Mouse (Mus musculus) gastrocnemius, adult 2 months (tissue): ENCODE data around the gene Pfdn2. TPM values are rescaled to one million over a fixed set of nuclear protein-coding genes. Genes with fewer than 3 reads are reported as not detected.

ENCODE experiments used
- DNase-seq: peaks from one replicate; pipeline ENCODE4 v3.0.0; 2022
- H3K27ac ChIP-seq: fragments of 200-600 bp; 2 replicates; pipeline ENCODE4 v1.8.1; 2022; ENCODE audit warnings: mild to moderate bottlenecking
- H3K4me3 ChIP-seq: fragments of 200-600 bp; 2 replicates; pipeline ENCODE4 v1.8.1; 2022; ENCODE audit warnings: mild to moderate bottlenecking, moderate library complexity
- CTCF ChIP-seq: fragments of 200-600 bp; IDR thresholded peaks from 2 replicates; pipeline ENCODE4 v1.8.1; 2022; ENCODE audit warnings: antibody characterized with exemption, mild to moderate bottlenecking, moderate library complexity
- intact Hi-C: fragments of 180-260 bp; cut with DNase I; formaldehyde crosslinking; loops from one replicate; pipeline ENCODE4 v1.15.1; 2025
- total RNA-seq, 2 experiments: library from RNA; stranded (reverse); gene quantifications; 2 replicates each; pipeline ENCODE4 v1.2.3; 2021

Pfdn2 gene
- total RNA-seq, 2 experiments from 2014 or later, result 93.2 to 101 TPM

DNA sequence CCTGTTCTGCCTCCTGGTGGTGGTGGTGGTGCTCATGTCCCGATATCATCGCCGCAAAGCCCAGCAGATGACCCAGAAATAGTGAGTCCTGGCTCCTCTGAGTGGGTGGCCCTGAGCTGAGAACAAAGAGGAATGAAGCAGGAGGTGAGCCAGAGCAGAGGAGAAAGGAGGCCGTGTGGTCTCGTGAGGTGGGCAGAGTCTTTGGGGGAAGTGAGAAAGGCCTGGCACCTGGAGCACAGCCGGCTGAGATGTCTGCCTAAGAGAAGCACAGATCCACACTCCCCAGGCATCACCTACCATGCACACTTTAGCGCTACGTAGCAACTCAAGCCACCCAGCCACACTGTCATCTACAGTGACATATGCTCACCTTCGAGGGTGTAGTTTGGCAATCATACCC is 39.7 kb downstream of the Pfdn2 start:
- no peak overlapping the region for H3K4me3 ChIP-seq
- intact Hi-C loops, result no loop called here
- no peak overlapping the region for H3K27ac ChIP-seq
- TF ChIP-seq CTCF, result no peak
- no peak for DNase-seq

DNA sequence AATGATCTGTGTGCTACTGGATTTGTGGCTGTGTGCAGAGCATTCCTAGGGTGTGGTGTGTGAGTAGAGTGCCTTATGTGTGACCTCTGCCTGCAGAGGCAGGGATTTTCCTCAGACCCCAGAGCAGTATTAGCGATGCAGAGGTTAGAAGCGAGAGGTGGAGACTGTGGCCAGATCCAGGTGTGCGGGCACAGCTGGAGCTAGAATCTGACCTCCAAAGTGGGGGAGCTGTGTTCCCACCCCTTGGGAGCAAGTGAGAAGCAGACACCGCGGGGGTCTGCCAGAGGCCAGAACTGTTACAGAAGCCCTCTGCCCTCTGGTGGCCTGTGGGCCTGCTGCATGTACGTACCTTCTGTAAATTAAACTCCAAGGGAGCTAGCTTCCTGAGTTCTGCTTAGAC is 41.6 kb downstream of the Pfdn2 start:
- intact Hi-C loops, result no loop called here
- H3K4me3 ChIP-seq, result no peak overlapping the region
- peak; percentile 33; the same call in 1 of the 2 replicates for TF ChIP-seq CTCF
- no peak for DNase-seq
- no peak overlapping the region for H3K27ac ChIP-seq

DNA sequence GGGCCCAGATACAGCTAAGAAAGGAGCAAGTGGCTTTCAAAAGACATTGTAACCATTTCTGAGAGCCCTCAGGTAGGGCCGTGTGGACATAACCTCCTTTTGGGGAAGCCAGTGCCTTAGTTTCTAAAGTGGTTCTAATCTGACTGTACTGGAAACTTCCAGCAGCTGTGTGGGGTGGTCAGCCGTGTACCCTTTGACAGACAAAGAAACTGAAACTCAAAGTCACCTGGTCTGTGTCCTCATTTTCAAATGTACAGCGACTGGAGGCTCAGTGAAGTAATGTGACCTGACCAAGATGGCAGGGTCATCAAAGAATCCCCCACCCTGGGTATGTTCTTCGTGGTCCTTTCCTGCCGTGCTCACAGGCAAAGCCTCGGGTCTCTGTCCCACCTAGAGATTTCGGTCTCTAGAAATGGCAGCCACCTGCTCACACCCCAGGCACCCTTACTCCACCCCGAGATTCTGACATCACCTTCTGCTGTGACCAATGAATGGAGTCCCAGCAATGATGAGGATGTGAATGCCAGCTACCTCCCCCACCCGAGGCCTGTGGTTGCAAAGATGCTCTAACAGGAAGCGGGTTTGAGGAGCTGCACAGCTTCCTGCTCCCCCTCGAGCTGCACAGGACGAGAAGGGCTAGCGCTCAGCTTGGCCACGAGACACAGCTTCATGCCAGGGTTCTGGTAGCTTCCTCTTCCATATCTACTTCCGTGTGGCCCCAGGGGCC is 43.1 kb downstream of the Pfdn2 start, which contains the start of gene Arhgap30:
Arhgap30 (plus strand) TSS at position 579 of the 727 bp plus-strand sequence.
- H3K4me3 ChIP-seq, result peak within 1 kb of the TSS; percentile 45
- intact Hi-C loops, result no loop called here
- peak; percentile 43 for DNase-seq

DNA sequence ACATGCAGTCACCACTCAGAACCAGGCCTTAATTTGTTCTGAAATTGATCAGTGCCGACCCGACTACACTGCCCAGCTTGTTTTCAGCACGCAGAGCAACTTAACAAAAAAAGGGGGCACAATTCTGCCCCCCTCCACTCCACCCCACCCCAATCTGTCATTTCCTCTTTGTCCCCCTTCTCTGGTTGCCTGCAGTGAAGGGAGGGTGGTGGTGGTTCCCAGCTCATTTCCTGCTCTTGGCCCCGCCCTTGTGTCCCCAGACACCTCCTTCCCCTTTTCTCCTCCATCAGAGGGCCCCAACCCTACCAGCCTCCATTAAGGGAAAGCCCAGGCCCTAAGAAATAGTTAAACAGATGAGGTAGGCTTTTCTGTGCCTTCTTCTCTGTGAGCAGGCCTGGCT is 44.6 kb downstream of the Pfdn2 start:
- DNase-seq, result peak; percentile 36
- Histone ChIP-seq H3K4me3 (peak overlapping the region; percentile 45), H3K27ac (peak overlapping the region; percentile 54)
- intact Hi-C loops, result no loop called here
- no peak for TF ChIP-seq CTCF

More for the DNA sequence above, 43.1 kb downstream of the Pfdn2 start, which contains the start of gene Arhgap30:
- TF ChIP-seq CTCF, result no peak
- peak within 1 kb of the TSS; percentile 54 for H3K27ac ChIP-seq

DNA sequence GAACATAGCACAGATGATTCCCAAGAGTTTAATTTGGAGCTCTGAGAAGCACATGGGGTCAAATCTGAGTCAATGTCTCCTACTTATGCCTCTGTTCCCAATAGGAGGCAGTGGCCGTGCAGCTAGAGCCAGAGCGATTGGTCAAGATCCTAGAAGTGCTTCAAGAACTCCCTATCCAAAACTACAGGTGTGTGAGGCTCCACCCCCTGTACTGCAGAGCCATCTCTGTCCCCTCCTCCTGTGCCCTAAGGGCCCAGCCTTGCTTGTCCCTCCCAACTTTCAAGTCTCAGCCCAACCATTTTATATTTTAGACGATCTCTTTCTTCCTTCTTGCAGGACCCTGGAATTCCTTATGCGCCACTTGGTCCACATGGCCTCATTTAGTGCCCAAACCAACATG is 56.4 kb downstream of the Pfdn2 start:
- H3K27ac ChIP-seq, result no peak overlapping the region
- DNase-seq, result no peak
- no peak for TF ChIP-seq CTCF
- no peak overlapping the region for H3K4me3 ChIP-seq
- intact Hi-C loops, result no loop called here

DNA sequence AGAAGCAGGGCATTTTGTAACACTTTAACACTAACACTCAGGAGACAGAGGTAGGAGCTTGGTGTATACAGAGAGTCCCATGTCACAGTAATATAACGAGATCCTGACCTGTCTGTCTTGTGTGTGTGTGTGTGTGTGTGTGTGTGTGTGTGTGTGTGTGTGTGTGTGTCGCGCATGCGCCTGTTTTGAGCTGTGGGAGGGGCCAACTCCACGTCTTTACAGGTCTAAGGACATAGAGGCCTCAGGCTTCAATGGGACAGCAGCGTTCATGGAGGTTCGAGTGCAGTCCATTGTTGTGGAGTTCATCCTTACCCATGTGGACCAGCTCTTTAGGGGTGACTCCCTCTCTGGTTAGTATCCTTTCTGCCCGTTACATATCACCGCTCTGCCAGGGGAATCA is 57.5 kb downstream of the Pfdn2 start:
- Histone ChIP-seq H3K4me3 (no peak overlapping the region), H3K27ac (no peak overlapping the region)
- intact Hi-C loops, result no loop called here
- no peak for TF ChIP-seq CTCF
- DNase-seq, result no peak

DNA sequence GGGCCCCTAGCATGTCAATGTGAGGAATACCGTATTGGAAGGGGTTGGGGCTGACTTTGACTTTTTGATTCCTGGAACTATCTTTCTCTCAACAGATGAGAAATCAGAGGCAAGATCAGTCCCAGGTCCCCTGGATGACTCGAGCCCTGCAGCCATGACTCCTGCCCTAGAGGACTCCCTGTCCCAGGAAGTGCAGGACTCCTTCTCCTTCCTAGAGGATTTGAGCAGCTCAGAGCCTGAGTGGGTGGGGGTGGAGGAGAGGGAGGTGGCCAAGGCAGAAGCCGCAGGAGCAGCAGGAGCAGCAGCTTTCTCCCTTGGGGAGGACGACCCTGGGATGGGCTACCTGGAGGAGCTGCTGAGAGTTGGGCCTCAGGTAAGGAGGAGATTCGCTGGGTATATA is 61.8 kb downstream of the Pfdn2 start:
- intact Hi-C loops, result no loop called here
- no peak for DNase-seq
- no peak overlapping the region for H3K27ac ChIP-seq
- no peak for TF ChIP-seq CTCF
- no peak overlapping the region for H3K4me3 ChIP-seq

Other genes starting within 250 kb of the Pfdn2 start
- gene Cfap126, start 231.8 kb upstream of the Pfdn2 start, total RNA-seq, result 1 to 10 TPM in 1 of 2 experiments, under 1 TPM in 1; 0.75 to 1.8 TPM
- gene Sdhc, start 195.1 kb upstream of the Pfdn2 start, total RNA-seq, result 100 to 1,000 TPM; 635 to 909 TPM
- gene Mpz, start 195.0 kb upstream of the Pfdn2 start, total RNA-seq, result 10 to 100 TPM; 24.7 to 27.7 TPM
- gene Pcp4l1, start 149.4 kb upstream of the Pfdn2 start, total RNA-seq, result 10 to 100 TPM; 58.3 to 75.0 TPM
- gene Nr1i3, start 131.7 kb upstream of the Pfdn2 start, total RNA-seq, result not detected
- gene Tomm40l, start 123.2 kb upstream of the Pfdn2 start, total RNA-seq, result 10 to 100 TPM; 43.2 to 56.3 TPM
- under 1 TPM in 1 of 2 experiments, not detected in 1; 0.59 TPM for gene Apoa2, start 120.6 kb upstream of the Pfdn2 start, total RNA-seq
- 1 to 10 TPM; 2.5 to 6.1 TPM for gene Fcer1g, start 111.3 kb upstream of the Pfdn2 start, total RNA-seq
- gene Adamts4, start 95.2 kb upstream of the Pfdn2 start, total RNA-seq, result under 1 TPM; 0.15 to 0.73 TPM
- 1,000 to 10,000 TPM; 1,014 to 1,063 TPM for gene Ndufs2, start 94.3 kb upstream of the Pfdn2 start, total RNA-seq
- 10 to 100 TPM; 12.1 to 12.5 TPM for gene B4galt3, start 75.3 kb upstream of the Pfdn2 start, total RNA-seq
- 1 to 10 TPM; 7.9 to 8.6 TPM for gene Ppox, start 64.5 kb upstream of the Pfdn2 start, total RNA-seq
- gene Usp21, start 57.7 kb upstream of the Pfdn2 start, total RNA-seq, result 10 to 100 TPM; 15.8 to 18.7 TPM
- gene Ufc1, start 50.6 kb upstream of the Pfdn2 start, total RNA-seq, result 10 to 100 TPM; 84.3 to 93.2 TPM
- 10 to 100 TPM; 32.4 to 35.5 TPM for gene Dedd, start 16.5 kb upstream of the Pfdn2 start, total RNA-seq
- gene Nit1, start within 50 bp of the Pfdn2 start, total RNA-seq, result 10 to 100 TPM; 29.4 to 30.4 TPM
- gene Klhdc9, start 15.1 kb downstream of the Pfdn2 start, total RNA-seq, result not detected
- under 1 TPM in 1 of 2 experiments, not detected in 1; 0.06 TPM for gene Nectin4, start 24.4 kb downstream of the Pfdn2 start, total RNA-seq
- under 1 TPM; 0.38 to 0.73 TPM for gene Arhgap30, start 43.3 kb downstream of the Pfdn2 start, total RNA-seq
- 10 to 100 TPM; 29.9 to 36.8 TPM for gene Usf1, start 65.6 kb downstream of the Pfdn2 start, total RNA-seq
- under 1 TPM; 0.84 to 0.92 TPM for gene Tstd1, start 73.2 kb downstream of the Pfdn2 start, total RNA-seq
- gene F11r, start 91.9 kb downstream of the Pfdn2 start, total RNA-seq, result 1 to 10 TPM; 4.2 to 6.0 TPM
- 1 to 10 TPM; 1.3 to 1.7 TPM for gene Alyref2, start 157.8 kb downstream of the Pfdn2 start, total RNA-seq
- gene Itln1, start 189.6 kb downstream of the Pfdn2 start, total RNA-seq, result not detected
- gene Cd244a, start 213.5 kb downstream of the Pfdn2 start, total RNA-seq, result under 1 TPM; 0.10 to 0.11 TPM